Mouse (Mus musculus): Measurements from ENCODE around the gene Pla2g1b. TPM values are rescaled to one million over a fixed set of nuclear protein-coding genes. Genes with fewer than 3 reads are reported as not detected.

Pla2g1b gene
- not detected for total RNA-seq (2023)

GRCm38 (mm10) chr5:115465642-115466420 is at the start of gene Pla2g1b:
Gene Pla2g1b, plus strand, starts transcription at chr5:115466262.

GRCm38 (mm10) chr5:115429359-115430186 is 36.5 kb upstream of the Pla2g1b start, which contains the start of gene Msi1:
Gene Msi1, plus strand, starts transcription at chr5:115429599.

GRCm38 (mm10) chr5:115483947-115484920 is 18.2 kb downstream of the Pla2g1b start, which contains the start of gene Sirt4:
Gene Sirt4, minus strand, starts transcription at chr5:115484725.

GRCm38 (mm10) chr5:115506454-115507201 is 40.6 kb downstream of the Pla2g1b start, which contains the start of gene Pxn:
Gene Pxn, plus strand, starts transcription at chr5:115506676.

Other genes starting within 250 kb of the Pla2g1b start
- 10 to 100 TPM; 13.0 to 13.5 TPM for gene Pop5, start 230.4 kb upstream of the Pla2g1b start, total RNA-seq (2023)
- gene Rnf10, start 193.4 kb upstream of the Pla2g1b start, total RNA-seq (2023), result 100 to 1,000 TPM; 192 to 202 TPM
- 10 to 100 TPM; 10.7 to 11.2 TPM for gene Coq5, start 186.6 kb upstream of the Pla2g1b start, total RNA-seq (2023)
- 100 to 1,000 TPM; 186 to 218 TPM for gene Dynll1, start 165.3 kb upstream of the Pla2g1b start, total RNA-seq (2023)
- 10 to 100 TPM; 57.3 to 62.5 TPM for gene Srsf9, start 139.1 kb upstream of the Pla2g1b start, total RNA-seq (2023)
- gene Gatc, start 125.1 kb upstream of the Pla2g1b start, total RNA-seq (2023), result 10 to 100 TPM in 1 of 2 experiments, 1 to 10 TPM in 1; 5.9 to 11.5 TPM
- gene Triap1, start 125.0 kb upstream of the Pla2g1b start, total RNA-seq (2023), result 10 to 100 TPM; 15.2 to 17.1 TPM
- gene Cox6a1, start 117.3 kb upstream of the Pla2g1b start, total RNA-seq (2023), result 100 to 1,000 TPM; 239 to 273 TPM
- gene Msi1, start 36.7 kb upstream of the Pla2g1b start, total RNA-seq (2023), result not detected
- 1 to 10 TPM; 3.0 to 5.4 TPM for gene Sirt4, start 18.5 kb downstream of the Pla2g1b start, total RNA-seq (2023)
- 100 to 1,000 TPM; 402 to 404 TPM for gene Pxn, start 40.4 kb downstream of the Pla2g1b start, total RNA-seq (2023)
- 100 to 1,000 TPM; 686 to 781 TPM for gene Rplp0, start 93.2 kb downstream of the Pla2g1b start, total RNA-seq (2023)
- 10 to 100 TPM; 26.8 to 29.8 TPM for gene Gcn1l1, start 99.0 kb downstream of the Pla2g1b start, total RNA-seq (2023)
- gene Rab35, start 165.6 kb downstream of the Pla2g1b start, total RNA-seq (2023), result 10 to 100 TPM; 60.7 to 61.7 TPM

Measured in neutrophil, adult 59 days (primary cell).